Mouse (Mus musculus) ZHBTc4 (cell line): ENCODE results near the gene Baat.
"Not testable (repeated sequence)": the region's sequence is repeated elsewhere in the genome, so short reads cannot be mapped to it uniquely, and the experiment has no call there.

Source experiments
- DNase-seq: peaks from one replicate; pipeline ENCODE4 v3.0.0-alpha.2; 2011; ENCODE audit warnings: low read depth, low spot score

The Baat gene

GRCm38 (mm10) chr4:49485442-49485841 lies 20.9 kb downstream of the Baat start:
- no peak for DNase-seq

GRCm38 (mm10) chr4:49480896-49481295 lies 25.5 kb downstream of the Baat start:
- DNase-seq: peak; percentile 48

- peak; percentile 40 for DNase-seq
These were observed 26.1 kb downstream of the Baat start for GRCm38 (mm10) chr4:49480104-49480760.

GRCm38 (mm10) chr4:49479035-49479434 lies 27.3 kb downstream of the Baat start:
- peak; percentile 46 for DNase-seq

- DNase-seq: peak; percentile 29
These were observed 28.1 kb downstream of the Baat start for GRCm38 (mm10) chr4:49478118-49478877.

- DNase-seq: no peak
These were observed 31.8 kb downstream of the Baat start for GRCm38 (mm10) chr4:49474583-49474982.

GRCm38 (mm10) chr4:49473435-49474100 lies 32.8 kb downstream of the Baat start, which contains the start of gene Acnat1:
Gene Acnat1, minus strand, starts transcription at chr4:49473912.
- no peak for DNase-seq

GRCm38 (mm10) chr4:49469435-49470151 lies 36.8 kb downstream of the Baat start:
- no peak for DNase-seq

- DNase-seq: peak; percentile 75
These were observed 39.0 kb downstream of the Baat start for GRCm38 (mm10) chr4:49467360-49467759.

GRCm38 (mm10) chr4:49456171-49456570 lies 50.2 kb downstream of the Baat start:
- DNase-seq: no peak

- no peak for DNase-seq
These were observed 54.4 kb downstream of the Baat start for GRCm38 (mm10) chr4:49451848-49452551.

- DNase-seq: not testable (repeated sequence)
These were observed 55.1 kb downstream of the Baat start for GRCm38 (mm10) chr4:49451133-49451847.
